Mouse (Mus musculus): ENCODE measurements around the gene Ecm1.
A peak's percentile ranks its signal among the peaks of the same experiment; 100 is the strongest.

GRCm38 (mm10) chr3:95762961-95763360 is 23.6 kb upstream of the Ecm1 start:
- TF ChIP-seq CTCF (IDR thresholded peaks at IDR 0.05): peak; percentile 56
- TF ChIP-seq EP300 (IDR thresholded peaks at IDR 0.05): no peak

Measured in lung, postnatal 0 days (tissue).